Mouse (Mus musculus) brain, embryonic 14.5 days (tissue): Measurements from ENCODE around the gene Fbxo9. TPM values are rescaled to one million over a fixed set of nuclear protein-coding genes. Genes with fewer than 3 reads are reported as not detected.
"Not testable (repeated sequence)": the region's sequence is repeated elsewhere in the genome, so short reads cannot be mapped to it uniquely, and the experiment has no call there.

Source experiments
- DNase-seq: peaks from one replicate; pipeline ENCODE4 v3.0.0-alpha.2; 2011; ENCODE audit warnings: low read depth
- CTCF ChIP-seq: fragments of 200-500 bp; IDR thresholded peaks from 2 replicates; pipeline ENCODE4 v1.5.1; 2012; ENCODE audit warnings: inconsistent platforms, mild to moderate bottlenecking, moderate library complexity, borderline replicate concordance; ENCODE audit not compliant: insufficient read depth, insufficient read length; ENCODE audit errors: extremely low read depth
- POLR2A ChIP-seq: fragments of 200-500 bp; IDR thresholded peaks from 2 replicates; pipeline ENCODE4 v1.6.1; 2012; ENCODE audit warnings: mild to moderate bottlenecking, inconsistent platforms, borderline replicate concordance; ENCODE audit not compliant: poor library complexity, insufficient read depth, insufficient read length, severe bottlenecking; ENCODE audit errors: extremely low read depth
- polyA plus RNA-seq: library from polyadenylated mRNA; depleted of rRNA; stranded (reverse); fragments of >200 nt; gene quantifications from 2 replicates; pipeline ENCODE4 v1.2.3, GENCODE M21; 2012; rRNA removed

Gene Fbxo9
- 61.9 and 77.0 TPM in 2 replicates for polyA plus RNA-seq

GRCm38 (mm10) chr9:78108796-78109239, at the start of gene Fbxo9, which contains the start of gene Ick:
Gene Fbxo9, minus strand, starts transcription at chr9:78109065.
Gene Ick, plus strand, starts transcription at chr9:78109192.
- no peak; the same call in 1 of the 2 replicates for TF ChIP-seq POLR2A
- no peak for TF ChIP-seq CTCF
- DNase-seq: peak; percentile 99

- TF ChIP-seq CTCF: no peak
- no peak for TF ChIP-seq POLR2A
- no peak for DNase-seq
These were observed 48.4 kb upstream of the Fbxo9 start for GRCm38 (mm10) chr9:78157221-78157620.

- no peak for TF ChIP-seq CTCF
- no peak for TF ChIP-seq POLR2A
- DNase-seq: no peak
These were observed 45.5 kb upstream of the Fbxo9 start for GRCm38 (mm10) chr9:78154211-78154977.

GRCm38 (mm10) chr9:78149770-78150169, 40.9 kb upstream of the Fbxo9 start:
- DNase-seq: not testable (repeated sequence)

- TF ChIP-seq POLR2A (no peak), CTCF (no peak)
- no peak for DNase-seq
These were observed 39.3 kb upstream of the Fbxo9 start for GRCm38 (mm10) chr9:78148149-78148548.

GRCm38 (mm10) chr9:78146627-78147026, 37.8 kb upstream of the Fbxo9 start:
- peak; percentile 53 for DNase-seq
- TF ChIP-seq POLR2A (no peak), CTCF (no peak)

GRCm38 (mm10) chr9:78146099-78146498, 37.2 kb upstream of the Fbxo9 start:
- peak; percentile 30 for DNase-seq
- no peak for TF ChIP-seq POLR2A
- TF ChIP-seq CTCF: no peak

GRCm38 (mm10) chr9:78139463-78139862, 30.6 kb upstream of the Fbxo9 start:
- no peak for DNase-seq
- TF ChIP-seq POLR2A (no peak), CTCF (no peak)

- TF ChIP-seq CTCF (no peak), POLR2A (no peak)
- no peak for DNase-seq
These were observed 29.3 kb upstream of the Fbxo9 start for GRCm38 (mm10) chr9:78138044-78138676.

GRCm38 (mm10) chr9:78135658-78136057, 26.8 kb upstream of the Fbxo9 start:
- no peak for DNase-seq
- no peak for TF ChIP-seq POLR2A
- no peak for TF ChIP-seq CTCF

GRCm38 (mm10) chr9:78126643-78127042, 17.8 kb upstream of the Fbxo9 start:
- DNase-seq: peak; percentile 49
- TF ChIP-seq CTCF: no peak
- no peak for TF ChIP-seq POLR2A

- no peak for TF ChIP-seq CTCF
- TF ChIP-seq POLR2A: no peak
- DNase-seq: peak; percentile 49
These were observed 17.1 kb upstream of the Fbxo9 start for GRCm38 (mm10) chr9:78126007-78126406.

GRCm38 (mm10) chr9:78124297-78124696, 15.4 kb upstream of the Fbxo9 start:
- TF ChIP-seq CTCF (no peak), POLR2A (no peak)
- no peak for DNase-seq
